Comparison of ENCODE assay signal across 7 mouse cellular contexts in the genomic region with DNA sequence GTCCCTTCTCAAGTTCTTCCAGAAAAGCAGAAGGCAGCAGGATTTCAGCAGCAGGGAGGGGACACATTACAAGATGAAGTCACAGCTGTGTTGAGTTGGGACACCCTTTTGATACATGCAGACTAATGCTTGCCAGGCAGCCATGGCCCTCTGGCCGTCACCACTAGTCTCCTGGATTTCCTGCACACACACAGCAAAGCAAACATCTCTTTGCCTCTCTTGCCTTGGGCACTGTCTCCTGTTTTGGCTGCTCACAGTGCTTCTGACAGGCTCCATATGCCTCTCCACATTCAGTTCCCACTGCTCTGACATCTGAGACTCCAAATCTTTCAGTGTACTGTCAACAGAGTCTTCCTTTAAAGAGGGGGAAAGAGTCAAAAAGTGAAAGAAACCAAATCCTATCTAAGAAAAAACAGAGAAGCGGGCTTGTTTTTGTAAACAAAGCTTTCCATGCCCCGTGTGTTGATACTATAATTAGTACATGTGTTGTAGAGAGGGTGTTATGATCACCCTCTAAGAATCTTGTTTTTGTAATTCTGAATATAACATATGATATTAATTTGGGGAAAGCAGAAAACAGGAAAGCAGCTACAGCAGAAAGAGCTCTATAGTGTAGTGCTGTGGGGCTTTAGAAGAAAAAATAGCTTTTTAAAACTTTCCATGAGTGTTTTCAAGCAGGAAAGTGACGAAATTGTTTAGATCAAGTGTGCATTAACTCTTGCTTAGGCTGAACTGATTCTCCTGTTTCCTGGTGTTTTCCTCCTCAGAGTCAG.
DNase-seq lines count a peak whose midpoint lies in the region; ATAC-seq and TF ChIP-seq lines count a peak whose summit lies in the region.

No protein-coding gene starts in this region.

- TF ChIP-seq CTCF in liver, adult 2 months (IDR thresholded peaks at IDR 0.05; ENCODE audit: low read depth, low read length), result no peak

- H3K27ac ChIP-seq in liver, adult 2 months (replicated peaks; ENCODE audit: insufficient read depth, low read depth, low read length), result no peak overlapping the region
- H3K27ac ChIP-seq in forebrain, embryonic 16.5 days (ENCODE audit: low read length), result no peak overlapping the region

- ATAC-seq in forebrain, embryonic 16.5 days, result peak; percentile 90
- no peak for ATAC-seq in megakaryocyte-erythroid progenitor cell, adult 5-6 weeks (replicated peaks; ENCODE audit: low FRiP score, low TSS enrichment, poor library complexity, severe bottlenecking)

- 28% methylated on average over 4 of the region's 4 CpGs for WGBS in liver, adult 2 months
- WGBS in forebrain, embryonic 16.5 days, result 43% methylated on average over 4 of the region's 4 CpGs

- intact Hi-C loops in heart, postnatal 36 days (cut with DNase I), result no loop called here

- H3K9ac ChIP-seq in liver, adult 2 months (ENCODE audit: low read depth, low read length), result no peak overlapping the region
- H3K9ac ChIP-seq in forebrain, embryonic 16.5 days (replicated peaks; ENCODE audit: low read depth, low read length), result no peak overlapping the region

- H3K27me3 ChIP-seq in liver, adult 2 months (ENCODE audit: control insufficient read depth, insufficient read depth, low read length), result no peaks in the 10 kb centered on the region
- no peaks in the 10 kb centered on the region for H3K27me3 ChIP-seq in forebrain, embryonic 16.5 days (replicated peaks; ENCODE audit: control insufficient read depth, insufficient read depth, low read length)

- no peak for TF ChIP-seq POLR2A in liver, adult 2 months (IDR thresholded peaks at IDR 0.05; ENCODE audit: extremely low read depth, insufficient read depth, low read length)

- H3K9me3 ChIP-seq in forebrain, embryonic 16.5 days (ENCODE audit: control insufficient read depth, low read length), result no peaks in the 10 kb centered on the region

- H3K4me3 ChIP-seq in liver, adult 2 months (ENCODE audit: insufficient read depth, low read depth, low read length), result no peak overlapping the region
- no peak overlapping the region for H3K4me3 ChIP-seq in forebrain, embryonic 16.5 days (replicated peaks; ENCODE audit: low read length)

- no peak overlapping the region for H3K4me2 ChIP-seq in forebrain, embryonic 16.5 days (ENCODE audit: low read length)

- H3K36me3 ChIP-seq in liver, adult 2 months (ENCODE audit: control insufficient read depth, insufficient read depth, low read length), result no peaks in the 10 kb centered on the region
- H3K36me3 ChIP-seq in forebrain, embryonic 16.5 days (ENCODE audit: control insufficient read depth, insufficient read depth), result no peaks in the 10 kb centered on the region

- no peaks in the 10 kb centered on the region for H3K79me2 ChIP-seq in liver, adult 2 months (ENCODE audit: control insufficient read depth, insufficient read depth, low read length)

- H3K4me1 ChIP-seq in liver, adult 2 months (ENCODE audit: control insufficient read depth, insufficient read depth, low read length), result no peaks in the 10 kb centered on the region
- H3K4me1 ChIP-seq in forebrain, embryonic 16.5 days (replicated peaks; ENCODE audit: control insufficient read depth, insufficient read depth, low read length), result peaks cover 10% of the 10 kb centered on the region

- DNase-seq in liver, adult 2 months (ENCODE audit: extremely low read depth, low read depth, low spot score), result peak; percentile 9
- no peak for DNase-seq in liver
- peak; percentile 36 to 42 for DNase-seq in heart, postnatal 36 days
- DNase-seq in lung, postnatal 4 days, result peak; percentile 58 to 89
- DNase-seq in c-Kit-positive CD71-positive TER-119-positive erythroid progenitor cells, embryonic 14.5 days (ENCODE audit: low spot score), result no peak

Comparison
In these comparisons a context has a peak if more than half of its experiments do, and no peak if none do; other contexts are left out.
1. DNase-seq: peak in liver, adult 2 months (single experiment), heart, postnatal 36 days (2 of 2) and lung, postnatal 4 days (2 of 2); none in liver (single experiment) and c-Kit-positive CD71-positive TER-119-positive erythroid progenitor cells, embryonic 14.5 days (single experiment).